ENCODE assay signal across 8 mouse cellular contexts in genomic region chr4:117267284-117267683, GRCm38 (mm10). TPM values are rescaled to one million over a fixed set of nuclear protein-coding genes. Genes with fewer than 3 reads are reported as not detected.
DNase-seq lines count a peak whose midpoint lies in the region; ATAC-seq and TF ChIP-seq lines count a peak whose summit lies in the region.

No protein-coding gene starts in this region.

- H3K4me1 ChIP-seq in bone marrow, adult 2 months (ENCODE audit: control insufficient read depth, insufficient read depth, low read length), result no peaks in the 10 kb centered on the region
- H3K4me1 ChIP-seq in forebrain, embryonic 14.5 days (ENCODE audit: control insufficient read depth, insufficient read depth, low read length), result no peaks in the 10 kb centered on the region
- no peaks in the 10 kb centered on the region for H3K4me1 ChIP-seq in liver, adult 2 months (ENCODE audit: control insufficient read depth, insufficient read depth, low read length)

- peaks cover 11% of the 10 kb centered on the region for H3K36me3 ChIP-seq in forebrain, embryonic 14.5 days (ENCODE audit: control insufficient read depth, insufficient read depth, low read length)
- H3K36me3 ChIP-seq in liver, adult 2 months (ENCODE audit: control insufficient read depth, insufficient read depth, low read length), result 0 out of 2 replicates have a peak, but pooled peaks cover 2% of the 10 kb centered on the region

- TF ChIP-seq POLR2A in bone marrow, adult 2 months (IDR thresholded peaks at IDR 0.05; ENCODE audit: borderline replicate concordance, control insufficient read depth, low read depth, low read length), result no peak
- TF ChIP-seq POLR2A in liver, adult 2 months (IDR thresholded peaks at IDR 0.05; ENCODE audit: extremely low read depth, insufficient read depth, low read length), result no peak

- H3K79me2 ChIP-seq in liver, adult 2 months (ENCODE audit: control insufficient read depth, insufficient read depth, low read length), result no peaks in the 10 kb centered on the region

- peak; percentile 40 for ATAC-seq in forebrain, embryonic 14.5 days
- peak; percentile 71 for ATAC-seq in inflammation-experienced regulatory T-cells, adult 6 months

- 9% methylated on average over 2 of the region's 2 CpGs for WGBS in bone marrow, adult 2 months
- WGBS in forebrain, embryonic 14.5 days, result 6% methylated on average over 2 of the region's 2 CpGs
- 19% methylated on average over 2 of the region's 2 CpGs for WGBS in liver, adult 2 months

- TF ChIP-seq CTCF in bone marrow, adult 2 months (IDR thresholded peaks at IDR 0.05; ENCODE audit: control insufficient read depth, insufficient read depth, low read length), result peak; percentile 97
- TF ChIP-seq CTCF in liver, adult 2 months (IDR thresholded peaks at IDR 0.05; ENCODE audit: low read depth, low read length), result peak; percentile 95

- no peak overlapping the region for H3K27ac ChIP-seq in bone marrow, adult 2 months (ENCODE audit: control insufficient read depth, insufficient read depth, low read depth, low read length, poor library complexity)
- H3K27ac ChIP-seq in forebrain, embryonic 14.5 days (ENCODE audit: low read depth, low read length), result no peak overlapping the region
- H3K27ac ChIP-seq in liver, adult 2 months (replicated peaks; ENCODE audit: insufficient read depth, low read depth, low read length), result no peak overlapping the region

- peak; percentile 50 for DNase-seq in urinary bladder, adult 18-20 months (ENCODE audit: low spot score in 2 of 2)
- no peak for DNase-seq in urinary bladder, adult 2 months (ENCODE audit: low spot score)
- peak; percentile 84 for DNase-seq in forebrain, embryonic 14.5 days (ENCODE audit: low spot score)
- DNase-seq in liver, adult 2 months (ENCODE audit: extremely low read depth, low read depth, low spot score), result no peak
- peak; percentile 93 for DNase-seq in retina, embryonic 14.5 days (ENCODE audit: low spot score)
- DNase-seq in thymus, postnatal 36 days, result peak; percentile 71 to 73

- H3K9me3 ChIP-seq in forebrain, embryonic 14.5 days (replicated peaks; ENCODE audit: control insufficient read depth, low read length), result no peaks in the 10 kb centered on the region

- H3K4me2 ChIP-seq in forebrain, embryonic 14.5 days (ENCODE audit: low read length), result no peak overlapping the region

- H3K9ac ChIP-seq in forebrain, embryonic 14.5 days (ENCODE audit: low read length), result no peak overlapping the region
- H3K9ac ChIP-seq in liver, adult 2 months (ENCODE audit: low read depth, low read length), result no peak overlapping the region

- no peaks in the 10 kb centered on the region for H3K27me3 ChIP-seq in forebrain, embryonic 14.5 days (replicated peaks; ENCODE audit: control insufficient read depth, insufficient read depth, low read length)
- H3K27me3 ChIP-seq in liver, adult 2 months (ENCODE audit: control insufficient read depth, insufficient read depth, low read length), result no peaks in the 10 kb centered on the region

- no peak overlapping the region for H3K4me3 ChIP-seq in bone marrow, adult 2 months (replicated peaks; ENCODE audit: control insufficient read depth, low read depth, low read length)
- H3K4me3 ChIP-seq in forebrain, embryonic 14.5 days (ENCODE audit: low read depth, low read length), result no peak overlapping the region
- H3K4me3 ChIP-seq in liver, adult 2 months (ENCODE audit: insufficient read depth, low read depth, low read length), result no peak overlapping the region

RNA-seq across cellular contexts. Expression of gene Armh1, which starts 15.4 kb away (rescaled TPM):
- polyA plus RNA-seq in urinary bladder, adult 2 months (2012; rRNA removed), result 0.19 and 0.24 TPM in 2 replicates
- not detected in 2 replicates for polyA plus RNA-seq in bone marrow, adult 2 months (2011; ENCODE audit: insufficient read depth, insufficient read length, low replicate concordance, missing spikeins)
- 0.62 and 0.81 TPM in 2 replicates for polyA plus RNA-seq in forebrain, embryonic 14.5 days (2014; fragmentation: Nextera tagmentation; extraction: Ambion mirVana)
- polyA plus RNA-seq in inflammation-experienced regulatory T-cells, adult 6 months (2017; shearing (Covaris generic)), result not detected
- total RNA-seq in liver, adult 2 months (2014; rRNA removed), result not detected in 2 replicates
- polyA plus RNA-seq in liver, adult 2 months (2012; rRNA removed), result not detected in 2 replicates

RNA-seq across cellular contexts. Expression of gene Tmem53, which starts 15.5 kb away (rescaled TPM):
- polyA plus RNA-seq in urinary bladder, adult 2 months (2012; rRNA removed), result 12.4 and 14.0 TPM in 2 replicates
- 1.7 TPM in 1 of 2 replicates, not detected in the other for polyA plus RNA-seq in bone marrow, adult 2 months (2011; ENCODE audit: insufficient read depth, insufficient read length, low replicate concordance, missing spikeins)
- polyA plus RNA-seq in forebrain, embryonic 14.5 days (2014; fragmentation: Nextera tagmentation; extraction: Ambion mirVana), result 7.2 and 8.0 TPM in 2 replicates
- polyA plus RNA-seq in inflammation-experienced regulatory T-cells, adult 6 months (2017; shearing (Covaris generic)), result under 1 TPM in 2 of 3 experiments, not detected in 1; 0.40 to 0.98 TPM
- total RNA-seq in liver, adult 2 months (2014; rRNA removed), result 32.1 and 49.6 TPM in 2 replicates
- polyA plus RNA-seq in liver, adult 2 months (2012; rRNA removed), result 110 and 121 TPM in 2 replicates

Comparison
In these comparisons a context has a peak if more than half of its experiments do, and no peak if none do; other contexts are left out.
1. DNase-seq: peak in urinary bladder, adult 18-20 months (2 of 2), forebrain, embryonic 14.5 days (single experiment), retina, embryonic 14.5 days (single experiment) and thymus, postnatal 36 days (2 of 2); none in urinary bladder, adult 2 months (single experiment) and liver, adult 2 months (single experiment).